Mouse (Mus musculus): ENCODE data around the gene Fos. TPM values are rescaled to one million over a fixed set of nuclear protein-coding genes. Genes with fewer than 3 reads are reported as not detected.

Gene Fos
- polyA plus RNA-seq, 1 experiment from 2014 or later = 23.9 TPM

DNA sequence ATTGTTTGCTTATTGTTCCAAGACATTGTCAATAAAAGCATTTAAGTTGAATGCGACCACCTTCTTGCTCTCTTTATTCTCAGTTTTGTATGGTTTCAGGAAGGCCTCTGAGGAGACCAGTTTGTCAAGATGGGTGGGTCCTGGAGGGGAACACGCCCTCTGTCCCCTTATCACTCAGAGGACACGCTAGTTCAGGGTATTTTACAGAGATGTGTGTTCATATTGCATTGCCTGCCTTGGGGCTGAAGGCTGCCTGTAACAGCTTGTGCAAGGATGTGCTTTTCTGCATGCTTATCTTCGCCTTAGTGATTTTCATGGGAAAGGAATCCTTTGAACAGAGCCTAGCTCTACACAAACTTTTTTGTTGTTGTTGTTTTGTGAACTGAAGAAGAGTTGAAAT is 3.5 kb downstream of the Fos start:
- H3K4me1 ChIP-seq = peaks cover 36% of the 10 kb centered on the region
- no peak overlapping the region for H3K27ac ChIP-seq (replicated peaks)
- no peak overlapping the region for H3K4me2 ChIP-seq (replicated peaks)
- ATAC-seq (ENCODE audit: insufficient number of reproducible peaks, low FRiP score, low TSS enrichment, low read depth) = no peak
- 67% methylated on average over 4 of the region's 4 CpGs for WGBS
- H3K36me3 ChIP-seq = no peaks in the 10 kb centered on the region
- no peak overlapping the region for H3K9ac ChIP-seq
- H3K4me3 ChIP-seq (replicated peaks) = no peak overlapping the region
- peaks cover 25% of the 10 kb centered on the region for H3K27me3 ChIP-seq
- no peaks in the 10 kb centered on the region for H3K9me3 ChIP-seq (replicated peaks)

- Histone ChIP-seq H3K4me3 (replicated peaks) (no peak overlapping the region), H3K9me3 (replicated peaks) (no peaks in the 10 kb centered on the region), H3K4me2 (replicated peaks) (no peak overlapping the region), H3K4me1 (peaks cover 31% of the 10 kb centered on the region), H3K27me3 (peaks cover 25% of the 10 kb centered on the region), H3K36me3 (no peaks in the 10 kb centered on the region), H3K27ac (replicated peaks) (no peak overlapping the region), H3K9ac (no peak overlapping the region)
- ATAC-seq (ENCODE audit: insufficient number of reproducible peaks, low FRiP score, low TSS enrichment, low read depth) = no peak
- 63% methylated on average over 3 of the region's 3 CpGs for WGBS
These were observed 4.1 kb downstream of the Fos start for GRCm38 (mm10) chr12:85477804-85478203.

DNA sequence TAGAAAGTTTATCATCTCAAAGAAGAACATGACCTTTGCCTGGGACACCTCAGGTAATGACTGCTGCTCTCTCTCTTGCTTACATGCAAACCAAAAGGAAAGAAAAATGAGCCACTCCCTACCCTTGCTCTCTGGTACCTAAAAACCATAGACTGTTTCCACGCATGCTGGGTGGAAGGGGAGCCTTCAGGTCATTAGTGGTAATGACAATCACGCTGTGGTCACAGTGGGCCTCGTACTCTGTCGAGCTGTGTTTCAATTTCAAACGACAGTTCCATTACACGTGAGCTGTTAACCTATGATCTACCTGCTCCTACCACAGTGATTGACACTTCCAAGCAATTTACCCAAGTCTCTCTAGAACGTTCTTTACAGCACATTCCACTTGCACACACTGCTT is 5.0 kb downstream of the Fos start:
- no peak overlapping the region for H3K4me3 ChIP-seq (replicated peaks)
- no peak overlapping the region for H3K27ac ChIP-seq (replicated peaks)
- no peak overlapping the region for H3K9ac ChIP-seq
- no peak for ATAC-seq (ENCODE audit: insufficient number of reproducible peaks, low FRiP score, low TSS enrichment, low read depth)
- peaks cover 26% of the 10 kb centered on the region for H3K4me1 ChIP-seq
- H3K27me3 ChIP-seq = peaks cover 25% of the 10 kb centered on the region
- H3K4me2 ChIP-seq (replicated peaks) = no peak overlapping the region
- no peaks in the 10 kb centered on the region for H3K36me3 ChIP-seq
- H3K9me3 ChIP-seq (replicated peaks) = no peaks in the 10 kb centered on the region
- 60% methylated on average over 7 of the region's 7 CpGs for WGBS

DNA sequence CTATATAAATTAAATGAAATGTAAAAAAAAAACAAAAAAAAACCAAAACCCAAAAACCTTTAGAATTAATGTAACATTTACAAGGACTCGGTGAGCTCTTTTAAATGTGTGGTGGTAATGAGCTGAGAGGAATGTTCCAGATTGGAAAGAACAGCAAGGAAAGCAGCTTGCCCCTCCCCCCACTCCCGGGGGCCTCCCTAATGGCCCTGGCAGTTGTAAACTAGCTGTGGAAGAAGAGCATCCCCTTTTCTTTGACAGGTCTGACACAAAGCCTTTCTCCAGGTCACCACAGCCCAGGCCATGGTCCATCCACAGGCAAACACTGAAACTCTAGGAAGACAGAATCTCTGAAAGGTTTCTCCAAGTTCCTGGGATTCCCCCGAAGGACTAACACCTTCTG is 5.5 kb downstream of the Fos start:
- no peak overlapping the region for H3K27ac ChIP-seq (replicated peaks)
- H3K36me3 ChIP-seq = no peaks in the 10 kb centered on the region
- no peak for ATAC-seq (ENCODE audit: insufficient number of reproducible peaks, low FRiP score, low TSS enrichment, low read depth)
- H3K4me3 ChIP-seq (replicated peaks) = no peak overlapping the region
- peaks cover 25% of the 10 kb centered on the region for H3K4me1 ChIP-seq
- whole genome bisulfite sequencing = 39% methylated on average over 3 of the region's 3 CpGs
- H3K9ac ChIP-seq = no peak overlapping the region
- H3K4me2 ChIP-seq (replicated peaks) = no peak overlapping the region
- H3K9me3 ChIP-seq (replicated peaks) = no peaks in the 10 kb centered on the region
- peaks cover 25% of the 10 kb centered on the region for H3K27me3 ChIP-seq

DNA sequence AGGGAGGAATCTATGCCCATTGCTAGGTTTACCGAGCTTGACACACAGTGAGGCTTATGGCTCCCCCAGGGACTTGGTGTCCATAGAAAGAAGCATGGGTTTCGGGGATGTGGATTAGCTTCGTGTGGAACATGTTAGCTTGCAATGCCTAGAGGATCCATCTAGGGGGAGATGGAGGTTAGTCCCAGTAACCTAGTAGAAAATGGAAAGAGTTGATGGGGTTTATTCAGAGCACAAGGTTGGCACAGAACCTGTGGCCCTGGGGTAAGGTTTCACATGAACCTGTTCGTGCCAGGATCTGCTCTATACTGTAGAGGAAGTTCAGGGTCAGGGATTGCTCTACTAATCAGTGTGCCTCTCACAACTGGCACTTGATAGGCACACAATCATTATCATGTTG is 9.5 kb downstream of the Fos start:
- WGBS = 30% methylated on average over 4 of the region's 4 CpGs

GRCm38 (mm10) chr12:85484655-85485054 is 11.0 kb downstream of the Fos start:
- H3K27ac ChIP-seq (replicated peaks) = no peak overlapping the region
- H3K27me3 ChIP-seq = no peaks in the 10 kb centered on the region
- H3K4me2 ChIP-seq (replicated peaks) = no peak overlapping the region
- no peak overlapping the region for H3K9ac ChIP-seq
- H3K4me1 ChIP-seq = peaks cover 29% of the 10 kb centered on the region
- WGBS = 70% methylated on average over 2 of the region's 2 CpGs
- H3K4me3 ChIP-seq (replicated peaks) = no peak overlapping the region
- ATAC-seq (ENCODE audit: insufficient number of reproducible peaks, low FRiP score, low TSS enrichment, low read depth) = no peak
- no peaks in the 10 kb centered on the region for H3K36me3 ChIP-seq
- H3K9me3 ChIP-seq (replicated peaks) = no peaks in the 10 kb centered on the region

More for the DNA sequence above, 9.5 kb downstream of the Fos start:
- H3K4me1 ChIP-seq = peaks cover 29% of the 10 kb centered on the region
- no peak overlapping the region for H3K27ac ChIP-seq (replicated peaks)
- no peak for ATAC-seq (ENCODE audit: insufficient number of reproducible peaks, low FRiP score, low TSS enrichment, low read depth)
- H3K27me3 ChIP-seq = no peaks in the 10 kb centered on the region
- H3K36me3 ChIP-seq = no peaks in the 10 kb centered on the region
- H3K4me2 ChIP-seq (replicated peaks) = no peak overlapping the region
- no peaks in the 10 kb centered on the region for H3K9me3 ChIP-seq (replicated peaks)
- H3K4me3 ChIP-seq (replicated peaks) = no peak overlapping the region
- no peak overlapping the region for H3K9ac ChIP-seq

- Histone ChIP-seq H3K27ac (replicated peaks) (peak overlapping the region; percentile 76), H3K4me3 (replicated peaks) (peak overlapping the region; percentile 66), H3K4me1 (peaks cover 25% of the 10 kb centered on the region), H3K27me3 (no peaks in the 10 kb centered on the region), H3K9ac (peak overlapping the region; percentile 48), H3K36me3 (no peaks in the 10 kb centered on the region), H3K4me2 (replicated peaks) (peak overlapping the region; percentile 83), H3K9me3 (replicated peaks) (no peaks in the 10 kb centered on the region)
- peak; percentile 95 for ATAC-seq (ENCODE audit: insufficient number of reproducible peaks, low FRiP score, low TSS enrichment, low read depth)
- WGBS = under 1% methylated on average over 52 of the region's 52 CpGs
These were observed 12.4 kb downstream of the Fos start for GRCm38 (mm10) chr12:85485890-85486765.

- Histone ChIP-seq H3K27me3 (no peaks in the 10 kb centered on the region), H3K4me2 (replicated peaks) (peak overlapping the region; percentile 83), H3K4me3 (replicated peaks) (peak overlapping the region; percentile 66), H3K4me1 (peaks cover 26% of the 10 kb centered on the region), H3K9me3 (replicated peaks) (no peaks in the 10 kb centered on the region), H3K36me3 (no peaks in the 10 kb centered on the region), H3K9ac (peak overlapping the region; percentile 48; the same call in 1 of the 2 replicates), H3K27ac (replicated peaks) (peak overlapping the region; percentile 63; the same call in 1 of the 2 replicates)
- no peak for ATAC-seq (ENCODE audit: insufficient number of reproducible peaks, low FRiP score, low TSS enrichment, low read depth)
- WGBS = under 1% methylated on average over 20 of the region's 20 CpGs
These were observed 13.0 kb downstream of the Fos start for GRCm38 (mm10) chr12:85486766-85487069.

DNA sequence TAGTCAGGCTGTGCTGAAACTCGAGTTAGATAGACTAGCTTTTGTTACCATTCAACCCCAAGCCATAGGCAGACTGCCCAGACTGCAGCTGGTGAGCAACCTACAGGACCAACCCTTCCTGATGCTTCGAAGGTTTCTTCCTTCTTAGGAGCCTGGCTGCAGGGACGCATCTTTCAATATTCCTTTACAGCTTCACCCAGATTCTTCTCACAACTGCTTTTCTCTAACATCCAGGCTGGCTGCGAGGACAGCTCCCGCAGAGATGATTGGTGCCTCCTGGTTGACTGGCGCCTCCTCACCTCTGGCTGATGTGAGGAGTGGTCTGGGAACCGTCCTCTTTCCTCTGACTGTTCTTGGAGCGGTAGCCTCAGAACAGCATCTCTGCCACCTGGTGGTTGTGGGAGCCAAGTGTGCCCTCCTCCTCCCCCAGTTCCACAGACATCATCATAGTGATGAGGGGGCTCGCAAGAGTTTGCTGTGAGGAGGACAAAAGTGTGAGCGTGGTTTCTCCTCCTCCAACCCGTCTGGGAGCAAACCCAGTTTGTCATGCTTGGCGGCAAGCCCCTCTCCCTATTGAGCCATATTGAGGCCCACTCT is 14.0 kb downstream of the Fos start:
- Histone ChIP-seq H3K27ac (replicated peaks) (0 out of 2 replicates have a peak overlapping the region, but pooled peaks have one; percentile 22), H3K9ac (no peak overlapping the region)
- ATAC-seq (ENCODE audit: insufficient number of reproducible peaks, low FRiP score, low TSS enrichment, low read depth) = no peak

GRCm38 (mm10) chr12:85489232-85489886 is 15.7 kb downstream of the Fos start:
- Histone ChIP-seq H3K27me3 (no peaks in the 10 kb centered on the region), H3K36me3 (no peaks in the 10 kb centered on the region), H3K9ac (no peak overlapping the region), H3K9me3 (replicated peaks) (no peaks in the 10 kb centered on the region), H3K27ac (replicated peaks) (peak overlapping the region; percentile 63; the same call in 1 of the 2 replicates), H3K4me2 (replicated peaks) (no peak overlapping the region), H3K4me1 (peaks cover 33% of the 10 kb centered on the region), H3K4me3 (replicated peaks) (no peak overlapping the region)
- no peak for ATAC-seq (ENCODE audit: insufficient number of reproducible peaks, low FRiP score, low TSS enrichment, low read depth)
- 77% methylated on average over 7 of the region's 7 CpGs for WGBS

More for the DNA sequence above, 14.0 kb downstream of the Fos start:
- Histone ChIP-seq H3K36me3 (no peaks in the 10 kb centered on the region), H3K4me1 (peaks cover 33% of the 10 kb centered on the region), H3K9me3 (replicated peaks) (no peaks in the 10 kb centered on the region), H3K27me3 (no peaks in the 10 kb centered on the region), H3K4me3 (replicated peaks) (peak overlapping the region; percentile 66), H3K4me2 (replicated peaks) (peak overlapping the region; percentile 83)
- WGBS = 2% methylated on average over 12 of the region's 12 CpGs

- no peak overlapping the region for H3K9ac ChIP-seq
- H3K4me3 ChIP-seq (replicated peaks) = no peak overlapping the region
- 60% methylated on average over 10 of the region's 10 CpGs for WGBS
- H3K27me3 ChIP-seq = no peaks in the 10 kb centered on the region
- H3K9me3 ChIP-seq (replicated peaks) = no peaks in the 10 kb centered on the region
- peaks cover 29% of the 10 kb centered on the region for H3K4me1 ChIP-seq
- H3K4me2 ChIP-seq (replicated peaks) = no peak overlapping the region
- no peak for ATAC-seq (ENCODE audit: insufficient number of reproducible peaks, low FRiP score, low TSS enrichment, low read depth)
- H3K27ac ChIP-seq (replicated peaks) = peak overlapping the region; percentile 63
- H3K36me3 ChIP-seq = no peaks in the 10 kb centered on the region
These were observed 16.6 kb downstream of the Fos start for GRCm38 (mm10) chr12:85490096-85490820.

Data from embryonic facial prominence, embryonic 15.5 days (tissue).